Mouse (Mus musculus) erythroblast, embryonic 14.5 days (primary cell): Measurements from ENCODE around the gene Ptgds.

Experiments
- GATA1 ChIP-seq: IDR thresholded peaks from 2 replicates; pipeline ENCODE4 v1.6.1; 2012; ENCODE audit warnings: low read length, inconsistent platforms, mixed read lengths
- TAL1 ChIP-seq: IDR thresholded peaks from 3 replicates; pipeline ENCODE4 v1.6.1; 2012; ENCODE audit warnings: low read length, inconsistent platforms, mixed read lengths

DNA sequence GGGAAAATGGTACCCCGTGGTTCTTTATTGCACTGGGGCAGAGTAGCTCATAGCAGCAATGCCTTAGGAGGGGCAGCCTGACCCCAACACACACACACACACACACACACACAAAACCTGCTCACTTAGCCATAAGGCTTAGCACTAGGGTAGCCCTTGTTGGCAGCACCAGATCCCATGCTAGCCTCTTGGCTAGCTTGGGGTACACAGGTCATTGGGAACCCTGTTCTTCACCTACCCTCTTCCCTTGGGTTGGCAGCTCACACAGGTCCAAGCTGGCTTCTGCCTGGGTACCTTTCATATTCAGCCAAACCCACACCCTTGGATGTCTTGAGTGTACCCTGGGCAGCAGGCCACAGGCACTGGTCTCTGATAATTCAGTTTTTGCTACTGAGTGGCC is 35.2 kb upstream of the Ptgds start:
- TF ChIP-seq GATA1 (no peak), TAL1 (no peak)
